Mouse (Mus musculus) bone marrow, adult 2 months (tissue): ENCODE measurements at regions not wholly inside any gene's neighbourhood (a gene's known extent, or its start where the extent isn't known, plus 50 kb on each side); places are given as distances from the start of the nearest gene placed in this dataset.
"Not testable (repeated sequence)": the region's sequence is repeated elsewhere in the genome, so short reads cannot be mapped to it uniquely, and the experiment has no call there.

Experiments used
- H3K27ac ChIP-seq: fragments of 200-500 bp; 2 replicates; pipeline ENCODE4 v1.5.1; 2012; ENCODE audit warnings: low read depth, mild to moderate bottlenecking, control low read depth, inconsistent platforms, low read length; ENCODE audit not compliant: control insufficient read depth, poor library complexity, insufficient read depth
- H3K4me1 ChIP-seq: fragments of 200-500 bp; 2 replicates; pipeline ENCODE4 v1.6.1; 2011; ENCODE audit warnings: low read length; ENCODE audit not compliant: control insufficient read depth, insufficient read depth
- H3K4me3 ChIP-seq: fragments of 200-500 bp; replicated peaks from 2 replicates; pipeline ENCODE3; 2011; ENCODE audit warnings: mild to moderate bottlenecking, low read depth, low read length, control low read depth; ENCODE audit not compliant: control insufficient read depth
- CTCF ChIP-seq: fragments of 200-500 bp; IDR thresholded peaks from 2 replicates; pipeline ENCODE4 v1.5.1; 2011; ENCODE audit warnings: low read length, control low read depth; ENCODE audit not compliant: control insufficient read depth, insufficient read depth
- POLR2A ChIP-seq: fragments of 200-500 bp; IDR thresholded peaks from 2 replicates; pipeline ENCODE4 v1.6.1; 2011; ENCODE audit warnings: low read depth, mild to moderate bottlenecking, control low read depth, low read length, borderline replicate concordance; ENCODE audit not compliant: control insufficient read depth
- WGBS: fragments of 180-500 bp; shearing (Covaris S2); methylation state at CpG from one replicate; pipeline ENCODE4 v1.1.7; 2018; 5-methylcytosine and 5-hydroxymethylcytosine counted together

GRCm38 (mm10) chr13:97408414-97409290 is 167.7 kb downstream of the Enc1 start:
- TF ChIP-seq POLR2A (no peak), CTCF (no peak)
- H3K27ac ChIP-seq = no peak overlapping the region
- 57% methylated on average over 22 of the region's 22 CpGs for WGBS

GRCm38 (mm10) chr13:97407773-97408172 is 166.9 kb downstream of the Enc1 start:
- Histone ChIP-seq H3K27ac (no peak overlapping the region), H3K4me1 (no peaks in the 10 kb centered on the region; the same call in 1 of the 2 replicates), H3K4me3 (no peak overlapping the region)
- 50% methylated on average over 2 of the region's 2 CpGs for WGBS
- no peak for TF ChIP-seq POLR2A
- TF ChIP-seq CTCF = no peak

More at GRCm38 (mm10) chr13:97408414-97409290, 167.7 kb downstream of the Enc1 start:
- no peaks in the 10 kb centered on the region; the same call in 1 of the 2 replicates for H3K4me1 ChIP-seq
- no peak overlapping the region for H3K4me3 ChIP-seq

GRCm38 (mm10) chr13:97406678-97407077 is 165.8 kb downstream of the Enc1 start:
- TF ChIP-seq POLR2A (no peak), CTCF (no peak)
- Histone ChIP-seq H3K4me1 (no peaks in the 10 kb centered on the region; the same call in 1 of the 2 replicates), H3K4me3 (no peak overlapping the region), H3K27ac (no peak overlapping the region)
- 54% methylated on average over 7 of the region's 7 CpGs for WGBS

GRCm38 (mm10) chr13:97402164-97402761 is 161.4 kb downstream of the Enc1 start:
- no peak for TF ChIP-seq CTCF
- no peak for TF ChIP-seq POLR2A
- no peak overlapping the region for H3K4me3 ChIP-seq
- WGBS = 81% methylated on average over 10 of the region's 10 CpGs
- H3K4me1 ChIP-seq = no peaks in the 10 kb centered on the region; the same call in 1 of the 2 replicates
- no peak overlapping the region for H3K27ac ChIP-seq

- Histone ChIP-seq H3K4me3 (no peak overlapping the region), H3K27ac (no peak overlapping the region), H3K4me1 (no peaks in the 10 kb centered on the region; the same call in 1 of the 2 replicates)
- WGBS = 80% methylated on average over 7 of the region's 7 CpGs
- TF ChIP-seq CTCF = no peak
- TF ChIP-seq POLR2A = no peak
Observed at GRCm38 (mm10) chr13:97401620-97402019, 160.7 kb downstream of the Enc1 start.

GRCm38 (mm10) chr13:97398041-97398440 is 157.1 kb downstream of the Enc1 start:
- Histone ChIP-seq H3K4me1 (no peaks in the 10 kb centered on the region), H3K27ac (no peak overlapping the region), H3K4me3 (no peak overlapping the region)
- 69% methylated on average over 1 of the region's 1 CpGs for WGBS
- no peak for TF ChIP-seq CTCF
- TF ChIP-seq POLR2A = no peak

GRCm38 (mm10) chr13:97396899-97397640 is 156.2 kb downstream of the Enc1 start:
- TF ChIP-seq POLR2A (no peak), CTCF (no peak)
- H3K4me3 ChIP-seq = no peak overlapping the region
- H3K27ac ChIP-seq = no peak overlapping the region
- WGBS = 85% methylated on average over 3 of the region's 3 CpGs
- H3K4me1 ChIP-seq = no peaks in the 10 kb centered on the region

- not testable (repeated sequence) for H3K27ac ChIP-seq, H3K4me1 ChIP-seq, H3K4me3 ChIP-seq
- 74% methylated on average over 2 of the region's 2 CpGs for WGBS
Observed at GRCm38 (mm10) chr13:97396286-97396685, 155.4 kb downstream of the Enc1 start.
